Mouse (Mus musculus) midbrain, embryonic 16.5 days (tissue): Measurements from ENCODE around the gene Rras. TPM values are rescaled to one million over a fixed set of nuclear protein-coding genes. Genes with fewer than 3 reads are reported as not detected.
A peak's percentile ranks its signal among the peaks of the same experiment; 100 is the strongest.

Source experiments
- ATAC-seq: fragments of 200-750 bp; cut with Nextera tagmentation; 2 replicates; pipeline ENCODE4 v1.8.0; 2017; ENCODE audit warnings: moderate TSS enrichment
- H3K27ac ChIP-seq: fragments of 300-500 bp; sonication (generic); 2 replicates; pipeline ENCODE4 v1.5.1; 2014; ENCODE audit warnings: mild to moderate bottlenecking, low read length, mixed read lengths
- H3K27me3 ChIP-seq: fragments of 300-500 bp; sonication (generic); 2 replicates; pipeline ENCODE4 v1.6.1; 2014; ENCODE audit warnings: low read depth, low read length, mixed read lengths; ENCODE audit not compliant: control insufficient read depth, insufficient read depth
- H3K36me3 ChIP-seq: fragments of 300-500 bp; sonication (generic); 2 replicates; pipeline ENCODE4 v1.6.1; 2014; ENCODE audit warnings: mild to moderate bottlenecking, low read length, moderate library complexity, mixed read lengths; ENCODE audit not compliant: control insufficient read depth, insufficient read depth
- H3K4me1 ChIP-seq: fragments of 300-500 bp; sonication (generic); 2 replicates; pipeline ENCODE4 v1.6.1; 2014; ENCODE audit warnings: mild to moderate bottlenecking, low read length, mixed read lengths; ENCODE audit not compliant: control insufficient read depth, insufficient read depth
- H3K4me2 ChIP-seq: fragments of 300-500 bp; sonication (generic); 2 replicates; pipeline ENCODE4 v1.6.1; 2014; ENCODE audit warnings: mild to moderate bottlenecking, low read length, mixed read lengths
- H3K4me3 ChIP-seq: fragments of 300-500 bp; sonication (generic); 2 replicates; pipeline ENCODE4 v1.5.1; 2014; ENCODE audit warnings: low read depth, mild to moderate bottlenecking, low read length, moderate library complexity, mixed read lengths
- H3K9ac ChIP-seq: fragments of 300-500 bp; sonication (generic); 2 replicates; pipeline ENCODE4 v1.6.1; 2014; ENCODE audit warnings: low read depth, low read length, mixed read lengths
- H3K9me3 ChIP-seq: fragments of 300-500 bp; sonication (generic); replicated peaks from 2 replicates; pipeline ENCODE4 v1.6.1; 2014; ENCODE audit warnings: mild to moderate bottlenecking, low read length, mixed read lengths; ENCODE audit not compliant: control insufficient read depth, poor library complexity, severe bottlenecking
- WGBS: fragments of 180-500 bp; shearing (Covaris S2); extraction: QIAGEN DNeasy Blood & Tissue Kit; methylation state at CpG from one replicate; pipeline ENCODE4 v1.1.7; 2014; 5-methylcytosine and 5-hydroxymethylcytosine counted together
- polyA plus RNA-seq: library from polyadenylated mRNA; unstranded; fragments of >200 nt; fragmentation: Nextera tagmentation; extraction: Ambion mirVana; gene quantifications from 2 replicates; pipeline ENCODE4 v1.2.1, GENCODE M21; 2015

Rras gene
- polyA plus RNA-seq, 1 experiment from 2014 or later, result 12.4 TPM

DNA sequence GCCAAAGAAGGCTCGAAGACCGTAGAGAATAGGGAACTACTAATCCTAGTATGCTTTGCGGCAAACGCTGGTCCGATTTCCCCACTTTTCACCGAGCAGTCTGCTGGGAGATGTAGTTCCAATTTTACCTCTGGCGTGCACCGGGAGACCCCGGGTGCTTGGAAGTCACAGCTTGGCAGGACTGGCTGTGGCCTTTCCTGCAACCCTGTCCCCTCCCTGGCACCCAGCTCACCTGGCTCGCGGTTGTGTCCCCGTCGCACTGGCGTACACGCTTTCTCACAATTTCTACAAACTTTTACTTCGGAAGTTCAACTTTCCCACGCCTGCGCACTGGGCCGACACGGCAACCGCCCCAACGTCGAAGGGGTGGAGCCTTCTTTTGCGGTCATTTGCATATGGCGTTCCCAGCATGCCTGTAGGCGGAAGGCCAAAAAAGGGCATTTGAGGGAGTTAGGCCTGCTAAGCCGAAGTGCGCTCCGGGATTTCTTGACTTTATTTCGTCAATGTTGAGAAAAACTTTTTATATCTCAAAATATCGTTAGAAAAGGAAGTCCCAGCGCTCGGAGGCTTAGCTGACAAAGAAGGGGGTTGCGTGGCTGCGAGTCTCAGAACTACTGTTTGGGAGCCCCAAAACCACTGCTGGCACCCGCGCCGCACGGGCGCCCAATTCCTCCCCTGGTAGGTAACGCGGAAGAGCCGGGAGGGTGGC is 20.4 kb upstream of the Rras start, which contains the start of gene Irf3:
Gene Irf3 (plus strand): TSS at position 418 of the 709 bp plus-strand sequence.
- Histone ChIP-seq H3K9ac (peak within 1 kb of the TSS; percentile 82), H3K36me3 (peaks cover 16% of the 10 kb centered on the region), H3K9me3 (no peaks in the 10 kb centered on the region), H3K27me3 (no peaks in the 10 kb centered on the region), H3K4me2 (peak within 1 kb of the TSS; percentile 90), H3K4me3 (peak within 1 kb of the TSS; percentile 64), H3K27ac (peak within 1 kb of the TSS; percentile 78), H3K4me1 (peaks cover 19% of the 10 kb centered on the region)
- WGBS, result under 1% methylated on average over 41 of the region's 43 CpGs
- ATAC-seq, result peak; percentile 89

DNA sequence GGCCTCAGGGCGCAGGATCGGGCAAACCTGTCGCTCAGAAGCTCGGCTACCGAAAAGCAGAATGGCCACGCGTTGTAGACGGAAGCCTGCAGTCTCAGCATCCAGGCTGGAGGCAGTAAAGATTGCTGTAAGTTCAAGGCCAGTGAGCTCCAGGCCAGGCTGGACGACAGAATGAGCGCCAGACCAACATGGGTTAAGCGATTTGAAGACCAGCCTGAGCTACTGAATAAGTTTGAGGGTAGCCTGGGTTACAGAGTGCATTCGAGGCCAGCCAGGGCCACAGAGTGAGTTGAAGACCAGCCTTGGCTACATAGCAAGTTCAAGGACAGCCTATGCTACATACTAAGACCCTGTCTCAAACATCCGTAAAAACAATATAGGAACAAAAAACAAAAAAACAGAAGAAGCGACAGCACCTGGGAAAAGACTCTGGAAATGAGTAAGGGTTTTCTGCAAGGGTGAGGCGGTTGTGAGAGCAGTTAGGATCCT is 19.8 kb upstream of the Rras start:
- ATAC-seq, result peak; percentile 4; the same call in 1 of the 2 replicates

DNA sequence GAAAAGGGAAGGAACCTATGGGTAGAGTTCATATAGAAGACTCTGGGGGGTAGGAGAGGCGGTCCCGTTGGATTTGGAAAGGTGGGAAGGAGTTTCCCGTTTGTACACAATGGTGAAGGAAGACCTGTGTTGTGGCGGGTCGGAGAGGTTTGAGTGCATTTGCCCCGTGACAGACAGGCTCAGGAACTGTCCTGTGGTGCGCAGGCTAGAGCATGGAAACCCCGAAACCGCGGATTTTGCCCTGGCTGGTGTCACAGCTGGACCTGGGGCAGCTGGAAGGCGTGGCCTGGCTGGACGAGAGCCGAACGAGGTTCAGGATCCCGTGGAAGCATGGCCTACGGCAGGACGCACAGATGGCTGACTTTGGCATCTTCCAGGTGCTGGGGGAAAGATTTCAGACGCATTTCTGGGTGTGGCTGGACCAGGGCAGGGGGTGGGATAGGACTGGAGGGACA is 19.2 kb upstream of the Rras start, which contains the start of gene Bcl2l12:
Gene Bcl2l12 (minus strand): TSS at position 212 of the 455 bp plus-strand sequence.
- Histone ChIP-seq H3K9me3 (no peaks in the 10 kb centered on the region), H3K9ac (peak within 1 kb of the TSS; percentile 82), H3K27ac (peak within 1 kb of the TSS; percentile 78), H3K4me2 (peak within 1 kb of the TSS; percentile 90), H3K27me3 (no peaks in the 10 kb centered on the region), H3K4me1 (peaks cover 19% of the 10 kb centered on the region), H3K4me3 (peak within 1 kb of the TSS; percentile 64), H3K36me3 (peaks cover 24% of the 10 kb centered on the region)
- ATAC-seq, result no peak
- 3% methylated on average over 18 of the region's 18 CpGs for WGBS

More for the DNA sequence above, 19.8 kb upstream of the Rras start:
- peak overlapping the region; percentile 82 for H3K9ac ChIP-seq
- H3K4me2 ChIP-seq, result peak overlapping the region; percentile 90
- no peaks in the 10 kb centered on the region for H3K27me3 ChIP-seq
- H3K9me3 ChIP-seq, result no peaks in the 10 kb centered on the region
- H3K4me3 ChIP-seq, result peak overlapping the region; percentile 64
- 4% methylated on average over 15 of the region's 15 CpGs for WGBS
- H3K27ac ChIP-seq, result peak overlapping the region; percentile 78
- peaks cover 19% of the 10 kb centered on the region for H3K4me1 ChIP-seq
- H3K36me3 ChIP-seq, result peaks cover 19% of the 10 kb centered on the region

DNA sequence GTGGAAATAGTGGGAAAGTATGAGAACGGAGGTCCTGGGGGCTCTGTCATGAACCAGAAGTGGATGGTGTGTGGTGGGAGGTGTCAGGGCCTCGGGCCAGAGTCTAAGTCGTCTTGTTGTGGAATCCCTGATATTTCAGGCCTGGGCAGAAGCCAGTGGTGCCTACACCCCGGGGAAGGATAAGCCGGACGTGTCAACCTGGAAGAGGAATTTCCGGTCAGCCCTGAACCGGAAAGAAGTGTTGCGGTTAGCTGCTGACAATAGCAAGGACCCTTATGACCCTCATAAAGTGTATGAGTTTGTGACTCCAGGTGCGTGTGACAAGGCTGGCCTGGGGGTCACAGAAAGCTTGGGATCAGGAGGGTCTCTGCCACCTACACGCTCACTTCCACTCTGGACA is 18.0 kb upstream of the Rras start:
- H3K27ac ChIP-seq, result no peak overlapping the region
- no peaks in the 10 kb centered on the region for H3K27me3 ChIP-seq
- H3K9me3 ChIP-seq, result no peaks in the 10 kb centered on the region
- ATAC-seq, result no peak
- peaks cover 30% of the 10 kb centered on the region for H3K36me3 ChIP-seq
- 88% methylated on average over 11 of the region's 11 CpGs for WGBS
- H3K4me1 ChIP-seq, result peaks cover 19% of the 10 kb centered on the region
- no peak overlapping the region for H3K4me2 ChIP-seq
- no peak overlapping the region for H3K4me3 ChIP-seq
- no peak overlapping the region for H3K9ac ChIP-seq

DNA sequence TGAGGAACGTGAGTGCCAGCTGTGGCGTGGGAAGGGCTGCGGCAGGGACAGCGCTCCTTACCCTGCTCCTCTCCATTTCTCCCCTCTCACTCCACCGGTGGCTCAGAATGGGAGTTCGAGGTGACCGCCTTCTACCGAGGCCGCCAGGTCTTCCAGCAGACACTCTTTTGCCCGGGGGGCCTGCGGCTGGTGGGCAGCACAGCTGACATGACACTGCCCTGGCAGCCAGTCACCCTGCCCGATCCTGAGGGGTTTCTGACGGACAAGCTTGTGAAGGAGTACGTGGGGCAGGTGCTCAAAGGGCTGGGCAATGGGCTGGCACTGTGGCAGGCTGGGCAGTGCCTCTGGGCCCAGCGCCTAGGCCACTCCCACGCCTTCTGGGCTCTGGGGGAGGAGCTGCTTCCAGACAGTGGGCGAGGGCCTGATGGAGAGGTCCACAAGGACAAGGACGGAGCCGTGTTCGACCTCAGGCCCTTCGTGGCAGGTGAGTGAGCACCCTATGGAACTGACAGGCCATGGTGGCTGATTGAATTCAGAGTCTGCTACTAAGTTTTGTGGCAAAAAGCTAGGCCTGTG is 17.1 kb upstream of the Rras start:
- Histone ChIP-seq H3K27ac (no peak overlapping the region), H3K4me2 (no peak overlapping the region), H3K27me3 (no peaks in the 10 kb centered on the region), H3K9ac (no peak overlapping the region), H3K9me3 (no peaks in the 10 kb centered on the region), H3K36me3 (peaks cover 36% of the 10 kb centered on the region), H3K4me3 (no peak overlapping the region), H3K4me1 (peaks cover 19% of the 10 kb centered on the region)
- ATAC-seq, result no peak
- 87% methylated on average over 21 of the region's 21 CpGs for WGBS

DNA sequence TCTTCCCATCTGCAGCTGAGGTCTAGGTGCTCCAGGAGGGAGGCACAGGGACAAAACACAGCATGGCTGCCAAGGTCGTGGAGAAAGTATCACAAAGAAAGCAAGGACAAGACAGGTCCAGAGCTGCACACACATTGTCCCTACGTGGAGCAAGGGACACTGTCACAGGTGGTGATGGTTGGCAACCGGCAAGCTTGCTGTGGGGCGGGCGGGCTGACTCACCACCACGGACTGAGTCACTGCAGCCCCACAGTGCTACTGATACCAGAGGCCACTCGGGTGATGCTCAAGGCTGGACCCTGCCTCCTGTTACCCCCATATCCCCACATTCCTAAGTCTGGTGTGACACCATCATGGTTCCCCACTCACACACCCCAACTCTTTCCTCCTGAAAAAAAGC is 15.3 kb upstream of the Rras start:
- no peaks in the 10 kb centered on the region for H3K27me3 ChIP-seq
- WGBS, result 94% methylated on average over 7 of the region's 7 CpGs
- no peak for ATAC-seq
- H3K4me2 ChIP-seq, result no peak overlapping the region
- no peak overlapping the region for H3K27ac ChIP-seq
- H3K4me1 ChIP-seq, result peaks cover 14% of the 10 kb centered on the region
- no peak overlapping the region for H3K9ac ChIP-seq
- no peaks in the 10 kb centered on the region for H3K9me3 ChIP-seq
- H3K4me3 ChIP-seq, result no peak overlapping the region
- H3K36me3 ChIP-seq, result peaks cover 54% of the 10 kb centered on the region

DNA sequence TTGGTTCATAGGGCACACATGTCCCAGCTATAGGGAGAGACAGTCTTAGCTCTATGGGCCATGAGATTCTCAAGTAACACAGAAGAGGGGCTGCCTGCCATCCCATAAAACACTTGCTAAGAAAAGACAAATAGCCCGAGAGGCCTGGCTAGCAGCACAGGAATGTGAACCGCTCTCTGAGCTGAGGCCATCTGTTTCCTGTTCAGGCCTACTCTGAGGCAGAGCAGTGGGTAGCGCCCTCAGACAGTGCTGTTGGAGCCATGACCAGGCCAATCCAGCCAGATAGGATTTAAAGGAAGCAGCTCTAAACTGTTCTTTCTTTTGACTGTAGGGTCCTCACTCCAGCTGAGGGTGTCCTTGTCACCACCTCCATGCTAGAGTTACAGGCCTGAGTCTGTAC is 13.2 kb upstream of the Rras start:
- Histone ChIP-seq H3K9ac (no peak overlapping the region), H3K4me3 (no peak overlapping the region), H3K27ac (no peak overlapping the region), H3K4me2 (no peak overlapping the region), H3K36me3 (peaks cover 69% of the 10 kb centered on the region), H3K4me1 (peaks cover under 1% of the 10 kb centered on the region; the same call in 1 of the 2 replicates), H3K27me3 (no peaks in the 10 kb centered on the region), H3K9me3 (no peaks in the 10 kb centered on the region)
- WGBS, result 85% methylated on average over 3 of the region's 3 CpGs
- ATAC-seq, result no peak

DNA sequence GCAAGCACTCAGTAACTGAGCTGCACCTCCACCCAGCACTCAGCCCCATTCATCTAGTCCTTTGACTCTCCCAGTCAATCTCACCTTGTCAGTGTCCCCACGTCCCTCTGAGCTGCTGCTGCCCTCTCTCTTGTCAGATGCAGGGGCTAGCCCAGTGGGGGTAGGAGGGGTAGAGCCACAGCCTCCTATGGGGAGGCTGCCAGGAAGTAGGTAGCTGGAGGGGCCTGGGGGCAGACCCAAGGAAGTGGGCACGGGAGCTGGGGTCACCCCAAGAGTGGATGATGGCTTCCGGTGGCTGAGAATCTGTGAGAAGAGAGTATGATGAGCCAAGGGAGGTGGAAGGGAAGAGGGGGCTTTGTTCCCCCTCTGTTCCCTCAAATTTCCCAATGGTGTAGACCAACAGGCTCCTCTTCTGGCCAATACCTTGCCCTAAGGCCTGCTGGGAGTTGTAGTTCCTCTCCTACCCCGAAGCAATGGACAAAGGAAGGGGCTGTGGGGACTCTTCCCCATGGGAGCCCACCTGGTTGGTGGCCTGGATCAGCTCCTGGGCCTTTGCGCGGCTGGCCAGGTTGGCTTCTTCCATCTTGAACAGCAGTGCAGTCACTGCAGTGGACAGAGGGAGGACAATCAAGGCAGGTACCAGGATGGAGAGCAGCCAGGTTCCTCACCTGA is 12.3 kb upstream of the Rras start:
- no peaks in the 10 kb centered on the region for H3K9me3 ChIP-seq
- H3K9ac ChIP-seq, result no peak overlapping the region
- 87% methylated on average over 6 of the region's 6 CpGs for WGBS

More for the DNA sequence above, 12.3 kb upstream of the Rras start:
- H3K36me3 ChIP-seq, result peaks cover 70% of the 10 kb centered on the region
- no peaks in the 10 kb centered on the region for H3K27me3 ChIP-seq
- H3K4me2 ChIP-seq, result no peak overlapping the region
- no peak for ATAC-seq
- no peak overlapping the region for H3K27ac ChIP-seq
- H3K4me3 ChIP-seq, result no peak overlapping the region
- no peaks in the 10 kb centered on the region for H3K4me1 ChIP-seq
